Mouse (Mus musculus): ENCODE measurements around the gene Lif.

- TF ChIP-seq CTCF (IDR thresholded peaks at IDR 0.05) (no peak), EP300 (IDR thresholded peaks at IDR 0.05) (no peak)
Observed at GRCm38 (mm10) chr11:4250290-4250689, 7.1 kb upstream of the Lif start.
